ENCODE assay signal across 9 mouse cellular contexts in the genomic region with DNA sequence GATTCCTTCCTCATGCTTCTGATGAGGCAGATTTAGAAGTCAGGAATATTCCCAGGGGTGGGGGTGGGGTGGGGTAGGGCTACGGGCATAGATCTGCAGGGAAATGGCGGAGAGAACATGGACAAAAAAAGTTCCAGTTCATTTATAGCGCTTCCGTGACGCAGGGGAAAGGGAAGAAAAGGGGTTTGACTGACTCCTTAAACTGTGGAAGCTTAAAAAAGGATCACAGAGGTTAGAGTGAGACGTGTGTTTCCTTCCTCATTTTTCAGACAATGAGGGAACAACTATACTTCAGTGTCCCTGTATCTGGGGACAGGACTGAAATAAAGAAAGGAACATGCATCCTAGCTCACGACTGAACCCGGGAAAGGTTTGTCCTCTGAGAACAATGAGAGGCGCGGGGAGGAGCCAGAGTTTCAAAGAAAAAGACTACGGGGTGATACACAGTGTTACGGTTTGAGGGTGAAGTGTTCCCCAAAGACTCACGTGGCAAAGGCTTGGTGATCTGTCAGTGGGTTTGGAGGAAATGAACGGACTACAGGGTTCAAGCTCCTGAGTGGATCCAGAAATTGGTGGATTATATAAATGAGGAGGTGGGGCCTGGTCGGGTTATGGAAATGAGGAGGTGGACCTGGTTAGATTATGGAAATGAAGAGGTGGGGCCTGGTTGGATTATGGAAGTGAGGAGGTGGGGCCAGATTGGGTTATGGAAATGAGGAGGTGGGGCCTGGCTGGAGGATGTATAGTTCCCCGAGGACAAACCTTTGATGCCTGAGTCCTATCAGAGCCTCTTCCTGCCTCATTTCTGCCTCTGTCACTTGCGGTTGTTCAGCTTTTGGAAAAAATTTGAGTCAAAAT. TPM values are rescaled to one million over a fixed set of nuclear protein-coding genes. Genes with fewer than 3 reads are reported as not detected.
DNase-seq lines count a peak whose midpoint lies in the region; ATAC-seq lines count a peak whose summit lies in the region.
"Had no signal": no experiment of that assay in that cellular context is flagged by ENCODE, and none has a peak within 500 bp of the region (broad histone marks: within the 10 kb centered on the region; RNA-seq: fewer than 3 reads in every experiment).

No protein-coding gene starts in this region.

- H3K27me3 ChIP-seq in hindbrain, embryonic 11.5 days (ENCODE audit: control insufficient read depth, insufficient read depth, low read length), result no peaks in the 10 kb centered on the region
- no peaks in the 10 kb centered on the region for H3K27me3 ChIP-seq in hindbrain, embryonic 13.5 days
- peaks cover 10% of the 10 kb centered on the region for H3K27me3 ChIP-seq in heart, embryonic 12.5 days (replicated peaks)

- WGBS in hindbrain, embryonic 11.5 days, result 23% methylated on average over 17 of the region's 17 CpGs
- 17% methylated on average over 17 of the region's 17 CpGs for WGBS in hindbrain, embryonic 13.5 days
- WGBS in heart, embryonic 12.5 days, result 35% methylated on average over 17 of the region's 17 CpGs

- no peaks in the 10 kb centered on the region for H3K36me3 ChIP-seq in hindbrain, embryonic 11.5 days (ENCODE audit: control insufficient read depth, insufficient read depth, low read length)
- H3K36me3 ChIP-seq in hindbrain, embryonic 13.5 days, result no peaks in the 10 kb centered on the region
- no peaks in the 10 kb centered on the region for H3K36me3 ChIP-seq in heart, embryonic 12.5 days

- H3K9ac ChIP-seq in hindbrain, embryonic 11.5 days (ENCODE audit: low read depth, low read length), result 0 out of 2 replicates have a peak overlapping the region, but pooled peaks have one; percentile 19
- no peak overlapping the region for H3K9ac ChIP-seq in hindbrain, embryonic 13.5 days
- H3K9ac ChIP-seq in heart, embryonic 12.5 days, result no peak overlapping the region

- H3K4me2 ChIP-seq in hindbrain, embryonic 11.5 days (replicated peaks; ENCODE audit: low read depth, low read length), result no peak overlapping the region; the same call in 1 of the 2 replicates
- no peak overlapping the region; the same call in 1 of the 2 replicates for H3K4me2 ChIP-seq in hindbrain, embryonic 13.5 days
- H3K4me2 ChIP-seq in heart, embryonic 12.5 days, result peak overlapping the region; percentile 23

- H3K9me3 ChIP-seq in hindbrain, embryonic 11.5 days (ENCODE audit: control insufficient read depth, low read length), result no peaks in the 10 kb centered on the region
- H3K9me3 ChIP-seq in hindbrain, embryonic 13.5 days, result no peaks in the 10 kb centered on the region
- no peaks in the 10 kb centered on the region for H3K9me3 ChIP-seq in heart, embryonic 12.5 days (replicated peaks)

- peak; percentile 43; the same call in 1 of the 2 replicates for ATAC-seq in hindbrain, embryonic 11.5 days (ENCODE audit: low FRiP score)
- no peak for ATAC-seq in hindbrain, embryonic 13.5 days (ENCODE audit: low FRiP score)
- ATAC-seq in heart, embryonic 12.5 days (ENCODE audit: insufficient number of reproducible peaks, low FRiP score), result peak; percentile 62; the same call in 1 of the 2 replicates

- H3K4me3 ChIP-seq in hindbrain, embryonic 11.5 days (ENCODE audit: low read depth, low read length), result 0 out of 2 replicates have a peak overlapping the region, but pooled peaks have one; percentile 10
- no peak overlapping the region for H3K4me3 ChIP-seq in hindbrain, embryonic 13.5 days
- H3K4me3 ChIP-seq in heart, embryonic 12.5 days, result no peak overlapping the region

- H3K4me1 ChIP-seq in hindbrain, embryonic 11.5 days (replicated peaks; ENCODE audit: control insufficient read depth, insufficient read depth, low read length), result no peaks in the 10 kb centered on the region
- H3K4me1 ChIP-seq in hindbrain, embryonic 13.5 days (replicated peaks), result peaks cover 8% of the 10 kb centered on the region
- H3K4me1 ChIP-seq in heart, embryonic 12.5 days (replicated peaks), result peaks cover 24% of the 10 kb centered on the region

- no peak overlapping the region for H3K27ac ChIP-seq in hindbrain, embryonic 11.5 days (ENCODE audit: low read depth, low read length)
- H3K27ac ChIP-seq in hindbrain, embryonic 13.5 days, result no peak overlapping the region
- H3K27ac ChIP-seq in heart, embryonic 12.5 days (ENCODE audit: poor library complexity, severe bottlenecking), result no peak overlapping the region

- peak; percentile 34 for DNase-seq in hindbrain, embryonic 11.5 days (ENCODE audit: low spot score)
- DNase-seq in ZHBTc4 (ENCODE audit: low read depth, low spot score) (peak; percentile 35), MN1 (ENCODE audit: low spot score) (no peak)
- peak; percentile 46 for DNase-seq in mesoderm, embryonic 11.5 days (ENCODE audit: low read depth, low spot score)
- no peak for DNase-seq in c-Kit-positive CD71-positive TER-119-positive erythroid progenitor cells, embryonic 14.5 days (ENCODE audit: low spot score)
- no peak for DNase-seq in adrenal gland, adult (ENCODE audit: inconsistent age in 2 of 2, low spot score in 1 of 2)
- DNase-seq: layer of hippocampus, adult 9-11 months had no signal

RNA-seq across cellular contexts. Expression of a gene that starts 57.8 kb away (rescaled TPM):
- polyA plus RNA-seq in hindbrain, embryonic 11.5 days (2014; fragmentation: Nextera tagmentation; extraction: Ambion mirVana), result 3.1 and 3.6 TPM in 2 replicates
- polyA plus RNA-seq in hindbrain, embryonic 13.5 days (2015; fragmentation: Nextera tagmentation; extraction: Ambion mirVana), result 19.4 and 19.6 TPM in 2 replicates
- polyA plus RNA-seq in heart, embryonic 12.5 days (2016; fragmentation: Nextera tagmentation; extraction: Ambion mirVana), result 1.1 and 1.9 TPM in 2 replicates

Comparison
In these comparisons a context has a peak if more than half of its experiments do, and no peak if none do; other contexts are left out.
1. DNase-seq: peak in hindbrain, embryonic 11.5 days (single experiment), ZHBTc4 (single experiment) and mesoderm, embryonic 11.5 days (single experiment); none in c-Kit-positive CD71-positive TER-119-positive erythroid progenitor cells, embryonic 14.5 days (single experiment), adrenal gland, adult (0 of 2) and MN1 (single experiment).